Mouse (Mus musculus): ENCODE data around the gene Tex2.

GRCm38 (mm10) chr11:106471629-106472028, 141.6 kb downstream of the Tex2 start:
- no peak for TF ChIP-seq ZNF384 (IDR thresholded peaks at IDR 0.05; ENCODE audit: low read depth, low read length)
- TF ChIP-seq MAFK (IDR thresholded peaks at IDR 0.05; ENCODE audit: insufficient read depth, low read depth, low read length) = no peak
- TF ChIP-seq ZC3H11A (IDR thresholded peaks at IDR 0.05; ENCODE audit: borderline replicate concordance, low read depth, low read length) = no peak
- no peak for TF ChIP-seq CHD2 (IDR thresholded peaks at IDR 0.05; ENCODE audit: low read depth, low read length)
- TF ChIP-seq HCFC1 (IDR thresholded peaks at IDR 0.05; ENCODE audit: borderline replicate concordance, insufficient read depth, low read length) = no peak
